Mouse (Mus musculus): ENCODE measurements at regions not wholly inside any gene's neighbourhood (a gene's known extent, or its start where the extent isn't known, plus 50 kb on each side); places are given as distances from the start of the nearest gene placed in this dataset.

DNA sequence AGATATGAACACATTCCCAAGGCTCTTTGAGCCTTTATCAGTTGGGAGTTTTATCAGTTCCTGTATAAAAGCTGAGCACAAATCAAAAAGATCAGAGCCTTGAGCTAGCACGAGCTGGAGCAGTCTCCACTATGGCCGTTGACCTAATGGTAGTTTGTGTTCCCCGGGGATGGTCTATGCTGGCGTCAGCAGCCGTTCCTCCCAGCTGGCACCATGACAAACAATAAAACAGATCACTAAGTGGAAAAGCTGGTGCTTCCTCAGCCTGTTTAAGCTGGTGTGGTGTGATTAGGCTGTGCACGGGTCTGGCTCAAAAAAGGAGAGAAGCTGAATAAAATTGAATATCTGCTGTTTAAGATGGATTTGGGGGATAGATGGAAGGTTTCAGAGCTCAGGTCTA, 107.4 kb upstream of the Nsun2 start:
- no peak overlapping the region for H3K27ac ChIP-seq (ENCODE audit: insufficient read depth, low read depth, low read length, poor library complexity, severe bottlenecking)
- in situ Hi-C loops (cut with MboI; ENCODE audit: low sequenced_read_pairs in 2 of 2, unreplicated experiment in 2 of 2), result no loop called here

DNA sequence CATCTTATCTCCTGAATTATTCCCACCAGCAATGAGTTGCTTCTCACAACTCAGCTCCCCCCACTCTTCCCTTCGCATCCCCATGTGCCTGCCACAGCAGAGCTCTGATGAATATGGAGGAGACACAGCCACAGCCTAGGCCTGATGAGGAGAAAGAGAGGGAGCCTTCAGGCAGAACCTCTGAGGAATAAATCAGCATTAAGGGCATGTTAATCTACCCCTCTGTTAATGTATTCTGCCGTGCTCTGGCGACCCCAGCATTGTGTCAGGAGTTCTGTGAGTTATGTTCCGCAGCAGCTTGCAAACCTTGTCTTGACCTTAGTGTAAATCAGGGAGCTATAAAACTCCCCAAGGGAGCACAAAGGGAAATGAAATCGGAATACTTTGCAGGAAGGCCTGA, 104.0 kb upstream of the Nsun2 start:
- no peak for DNase-seq (ENCODE audit: low read depth, low spot score)
- H3K9me3 ChIP-seq (ENCODE audit: control insufficient read depth, insufficient read depth, low read depth, low read length), result no peaks in the 10 kb centered on the region
- in situ Hi-C loops (cut with MboI; ENCODE audit: low sequenced_read_pairs in 2 of 2, unreplicated experiment in 2 of 2), result no loop called here
- H3K36me3 ChIP-seq (ENCODE audit: control insufficient read depth, insufficient read depth, low read length, poor library complexity, severe bottlenecking), result no peaks in the 10 kb centered on the region
- H3K27ac ChIP-seq (ENCODE audit: insufficient read depth, low read depth, low read length, poor library complexity, severe bottlenecking), result no peak overlapping the region; the same call in 1 of the 2 replicates
- TF ChIP-seq HCFC1 (IDR thresholded peaks at IDR 0.05; ENCODE audit: borderline replicate concordance, insufficient read depth, low read length), result no peak
- no peak for TF ChIP-seq ZNF384 (IDR thresholded peaks at IDR 0.05; ENCODE audit: low read depth, low read length)
- TF ChIP-seq MAFK (IDR thresholded peaks at IDR 0.05; ENCODE audit: insufficient read depth, low read depth, low read length), result no peak
- no peak overlapping the region for H3K9ac ChIP-seq (ENCODE audit: insufficient read depth, low read depth, low read length, poor library complexity, severe bottlenecking)
- no peak overlapping the region for H3K4me3 ChIP-seq (ENCODE audit: insufficient read depth in 1 of 2, low read depth in 1 of 2, low read length in 2 of 2, poor library complexity in 1 of 2, severe bottlenecking in 1 of 2)
- no peaks in the 10 kb centered on the region for H3K4me1 ChIP-seq (ENCODE audit: control insufficient read depth in 2 of 2, insufficient read depth in 2 of 2, low read length in 2 of 2, poor library complexity in 1 of 2)

More for the DNA sequence above, 107.4 kb upstream of the Nsun2 start:
- TF ChIP-seq ZNF384 (IDR thresholded peaks at IDR 0.05; ENCODE audit: low read depth, low read length), result no peak
- no peak for TF ChIP-seq HCFC1 (IDR thresholded peaks at IDR 0.05; ENCODE audit: borderline replicate concordance, insufficient read depth, low read length)
- TF ChIP-seq CHD2 (IDR thresholded peaks at IDR 0.05; ENCODE audit: low read depth, low read length), result no peak
- TF ChIP-seq ZC3H11A (IDR thresholded peaks at IDR 0.05; ENCODE audit: borderline replicate concordance, low read depth, low read length), result no peak
- no peak for TF ChIP-seq MAFK (IDR thresholded peaks at IDR 0.05; ENCODE audit: insufficient read depth, low read depth, low read length)
- Histone ChIP-seq H3K4me1 (ENCODE audit: control insufficient read depth in 2 of 2, insufficient read depth in 2 of 2, low read length in 2 of 2, poor library complexity in 1 of 2) (no peaks in the 10 kb centered on the region), H3K36me3 (ENCODE audit: control insufficient read depth, insufficient read depth, low read length, poor library complexity, severe bottlenecking) (no peaks in the 10 kb centered on the region), H3K9ac (ENCODE audit: insufficient read depth, low read depth, low read length, poor library complexity, severe bottlenecking) (no peak overlapping the region), H3K9me3 (ENCODE audit: control insufficient read depth, insufficient read depth, low read depth, low read length) (no peaks in the 10 kb centered on the region), H3K4me3 (ENCODE audit: insufficient read depth in 1 of 2, low read depth in 1 of 2, low read length in 2 of 2, poor library complexity in 1 of 2, severe bottlenecking in 1 of 2) (no peak overlapping the region)
- no peak for DNase-seq (ENCODE audit: low read depth, low spot score)

DNA sequence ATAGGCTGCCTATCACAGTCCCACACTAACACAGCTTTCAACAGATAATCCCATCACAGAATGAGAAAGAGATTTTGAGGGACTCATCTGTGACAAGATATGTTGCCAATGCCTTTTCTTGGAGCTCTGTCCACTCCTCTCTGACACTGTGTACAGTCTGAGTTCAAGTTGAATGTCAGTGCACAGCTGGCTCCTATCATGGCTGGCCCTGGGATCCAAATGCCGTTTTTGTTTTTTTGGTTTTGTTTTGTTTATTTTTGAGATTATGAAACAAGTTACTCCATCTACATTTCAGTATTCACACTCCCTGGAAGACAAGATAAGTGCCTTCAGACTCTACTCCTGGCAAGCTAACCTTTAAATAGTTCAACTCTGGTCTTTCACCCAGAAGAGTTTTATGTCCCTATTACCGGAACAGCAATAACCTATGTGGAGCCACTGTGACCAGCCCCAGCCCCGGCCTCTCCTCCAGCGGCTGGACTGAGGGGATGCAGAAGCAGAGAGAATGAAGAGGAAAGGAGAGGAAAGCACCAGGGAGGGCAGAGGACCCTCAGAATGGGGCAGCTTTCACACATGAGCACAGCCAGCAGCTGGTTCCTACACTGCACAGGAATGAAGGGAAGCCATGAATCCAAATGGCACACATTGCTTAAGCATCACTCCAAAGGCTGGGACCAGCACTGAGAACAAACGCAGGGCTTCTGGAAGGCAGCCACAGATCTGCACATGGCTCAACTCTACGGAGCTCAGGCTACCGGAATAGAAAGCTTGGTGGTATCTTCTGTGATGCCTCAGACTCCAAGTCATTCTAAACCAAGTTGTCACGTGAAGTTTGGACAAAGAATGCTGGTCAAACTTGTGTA, 99.9 kb upstream of the Nsun2 start:
- no peaks in the 10 kb centered on the region for H3K4me1 ChIP-seq (ENCODE audit: control insufficient read depth in 2 of 2, insufficient read depth in 2 of 2, low read length in 2 of 2, poor library complexity in 1 of 2)
- no peak overlapping the region for H3K27ac ChIP-seq (ENCODE audit: insufficient read depth, low read depth, low read length, poor library complexity, severe bottlenecking)
- DNase-seq (ENCODE audit: low read depth, low spot score), result no peak
- H3K9me3 ChIP-seq (ENCODE audit: control insufficient read depth, insufficient read depth, low read depth, low read length), result no peaks in the 10 kb centered on the region
- H3K4me3 ChIP-seq (ENCODE audit: insufficient read depth in 1 of 2, low read depth in 1 of 2, low read length in 2 of 2, poor library complexity in 1 of 2, severe bottlenecking in 1 of 2), result no peak overlapping the region
- H3K9ac ChIP-seq (ENCODE audit: insufficient read depth, low read depth, low read length, poor library complexity, severe bottlenecking), result no peak overlapping the region
- H3K36me3 ChIP-seq (ENCODE audit: control insufficient read depth, insufficient read depth, low read length, poor library complexity, severe bottlenecking), result no peaks in the 10 kb centered on the region
- TF ChIP-seq ZC3H11A (IDR thresholded peaks at IDR 0.05; ENCODE audit: borderline replicate concordance, low read depth, low read length) (no peak), MAFK (IDR thresholded peaks at IDR 0.05; ENCODE audit: insufficient read depth, low read depth, low read length) (no peak), HCFC1 (IDR thresholded peaks at IDR 0.05; ENCODE audit: borderline replicate concordance, insufficient read depth, low read length) (no peak), CHD2 (IDR thresholded peaks at IDR 0.05; ENCODE audit: low read depth, low read length) (no peak), ZNF384 (IDR thresholded peaks at IDR 0.05; ENCODE audit: low read depth, low read length) (no peak)
- in situ Hi-C loops (cut with MboI; ENCODE audit: low sequenced_read_pairs in 2 of 2, unreplicated experiment in 2 of 2), result no loop called here

DNA sequence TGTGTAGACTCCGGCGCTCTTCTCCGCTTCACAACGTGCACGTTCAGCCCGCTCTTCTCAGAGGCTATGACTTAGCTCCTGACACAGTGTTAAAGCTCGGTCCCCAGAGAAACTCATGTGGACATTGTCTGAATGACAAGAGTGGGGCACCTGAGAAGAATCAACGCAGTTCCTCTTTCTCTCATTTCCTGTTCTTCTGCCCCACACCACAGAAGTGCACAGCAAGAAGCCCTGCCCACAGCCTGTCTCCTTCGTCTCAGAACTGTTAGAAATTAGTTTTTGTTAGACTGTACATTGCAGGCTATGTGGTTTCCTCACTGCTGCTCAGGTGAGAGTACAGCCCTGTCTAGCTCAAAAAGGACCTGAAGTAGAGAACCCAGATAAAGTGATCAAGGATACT, 94.1 kb upstream of the Nsun2 start:
- no peak overlapping the region for H3K9ac ChIP-seq (ENCODE audit: insufficient read depth, low read depth, low read length, poor library complexity, severe bottlenecking)
- in situ Hi-C loops (cut with MboI; ENCODE audit: low sequenced_read_pairs in 2 of 2, unreplicated experiment in 2 of 2), result no loop called here
- TF ChIP-seq HCFC1 (IDR thresholded peaks at IDR 0.05; ENCODE audit: borderline replicate concordance, insufficient read depth, low read length) (no peak), MAFK (IDR thresholded peaks at IDR 0.05; ENCODE audit: insufficient read depth, low read depth, low read length) (no peak), ZNF384 (IDR thresholded peaks at IDR 0.05; ENCODE audit: low read depth, low read length) (no peak), CHD2 (IDR thresholded peaks at IDR 0.05; ENCODE audit: low read depth, low read length) (no peak), ZC3H11A (IDR thresholded peaks at IDR 0.05; ENCODE audit: borderline replicate concordance, low read depth, low read length) (no peak)

More for the DNA sequence above, 94.1 kb upstream of the Nsun2 start:
- Histone ChIP-seq H3K36me3 (ENCODE audit: control insufficient read depth, insufficient read depth, low read length, poor library complexity, severe bottlenecking) (no peaks in the 10 kb centered on the region), H3K9me3 (ENCODE audit: control insufficient read depth, insufficient read depth, low read depth, low read length) (no peaks in the 10 kb centered on the region), H3K4me3 (ENCODE audit: insufficient read depth in 1 of 2, low read depth in 1 of 2, low read length in 2 of 2, poor library complexity in 1 of 2, severe bottlenecking in 1 of 2) (no peak overlapping the region), H3K4me1 (ENCODE audit: control insufficient read depth in 2 of 2, insufficient read depth in 2 of 2, low read length in 2 of 2, poor library complexity in 1 of 2) (no peaks in the 10 kb centered on the region), H3K27ac (ENCODE audit: insufficient read depth, low read depth, low read length, poor library complexity, severe bottlenecking) (no peak overlapping the region)
- DNase-seq (ENCODE audit: low read depth, low spot score), result no peak

Measured in ES-E14 (cell line).